Mouse (Mus musculus): ENCODE measurements around the gene Smc3.
"Not testable (repeated sequence)": the region's sequence is repeated elsewhere in the genome, so short reads cannot be mapped to it uniquely, and the experiment has no call there.

Smc3 gene

GRCm38 (mm10) chr19:53656443-53656842, 56.2 kb downstream of the Smc3 start:
- DNase-seq: not testable (repeated sequence)

DNA sequence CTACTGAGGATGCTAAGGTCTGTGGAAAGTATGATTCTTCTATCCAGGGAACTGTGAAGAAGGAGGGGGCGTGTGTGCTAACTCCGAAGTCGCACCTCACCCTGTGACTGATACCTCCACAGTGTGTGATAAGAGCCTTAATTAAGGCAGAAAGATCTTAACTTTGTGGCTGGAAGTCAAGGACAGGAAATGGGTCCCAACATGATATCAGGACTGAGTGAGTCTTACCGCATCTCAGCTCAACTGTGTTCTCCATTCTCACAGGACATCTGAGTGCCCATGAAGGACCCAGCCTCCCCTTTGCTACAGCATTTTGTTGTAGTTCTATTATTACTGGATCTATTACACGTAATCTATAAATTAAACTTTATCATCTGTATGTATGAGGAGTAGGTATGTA, 57.2 kb downstream of the Smc3 start:
- DNase-seq: peak; percentile 70

GRCm38 (mm10) chr19:53660722-53661420, 60.7 kb downstream of the Smc3 start:
- DNase-seq: peak; percentile 95

- peak; percentile 88 for DNase-seq
Observed at GRCm38 (mm10) chr19:53661938-53662722, 61.9 kb downstream of the Smc3 start.

DNA sequence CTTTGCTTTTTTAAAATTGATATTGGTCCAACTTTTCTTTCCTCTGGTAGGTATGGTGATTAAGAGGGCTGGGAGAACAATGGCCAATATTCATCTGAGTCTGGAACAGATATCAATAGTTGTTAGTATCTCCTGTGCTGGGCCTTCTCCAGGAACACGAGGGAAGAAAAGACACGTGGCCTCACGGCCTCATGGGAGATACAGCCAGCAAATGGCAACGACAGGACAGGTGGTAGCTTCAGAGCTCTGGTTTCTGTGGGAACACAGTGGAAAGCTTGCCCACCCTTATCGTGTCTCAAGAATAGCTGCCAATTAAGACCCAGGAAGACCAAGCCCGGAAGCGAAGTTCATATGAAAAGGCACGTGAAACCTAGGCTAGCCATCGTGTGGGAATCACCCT, 64.6 kb downstream of the Smc3 start:
- DNase-seq: peak; percentile 83

DNA sequence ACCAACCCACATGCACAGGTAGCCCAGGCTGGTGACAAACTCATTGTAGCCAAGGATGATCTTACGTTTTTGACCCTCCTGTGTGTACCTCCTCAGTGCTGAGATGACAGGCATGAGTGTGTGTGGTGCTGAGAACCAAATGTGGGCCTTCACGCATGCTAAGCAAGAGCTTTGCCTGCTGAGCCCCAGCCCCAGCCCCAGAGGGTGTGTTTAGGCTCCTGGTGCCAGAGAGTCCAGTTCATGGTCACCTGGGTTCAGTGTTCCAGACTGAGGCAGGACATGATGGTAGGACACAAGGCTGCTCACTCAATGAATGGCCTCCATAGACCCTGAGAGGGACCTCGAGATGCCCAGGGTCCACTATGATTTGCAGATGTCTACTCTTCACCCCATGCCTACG, 65.2 kb downstream of the Smc3 start:
- peak; percentile 60 for DNase-seq

GRCm38 (mm10) chr19:53666708-53667107, 66.5 kb downstream of the Smc3 start:
- DNase-seq: peak; percentile 85

DNA sequence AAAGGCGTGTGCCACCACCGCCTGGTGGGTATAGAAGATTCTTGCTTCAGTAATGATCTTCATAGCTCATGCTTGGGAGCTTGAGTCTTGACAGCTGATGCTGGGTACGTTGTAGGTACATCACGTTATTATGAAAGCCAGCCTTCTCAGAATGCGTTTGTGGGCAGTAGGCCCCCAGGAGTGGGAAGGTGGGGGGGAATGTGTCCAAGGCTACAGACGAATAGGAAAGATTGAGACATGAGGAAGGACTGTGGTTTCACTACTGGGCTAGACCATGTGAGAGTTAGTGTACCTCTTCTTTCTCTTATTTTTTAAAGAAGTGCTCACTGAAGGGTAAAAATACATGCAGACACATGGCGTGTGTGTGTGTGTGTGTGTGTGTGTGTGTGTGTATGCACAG, 68.6 kb downstream of the Smc3 start:
- DNase-seq: peak; percentile 68

DNA sequence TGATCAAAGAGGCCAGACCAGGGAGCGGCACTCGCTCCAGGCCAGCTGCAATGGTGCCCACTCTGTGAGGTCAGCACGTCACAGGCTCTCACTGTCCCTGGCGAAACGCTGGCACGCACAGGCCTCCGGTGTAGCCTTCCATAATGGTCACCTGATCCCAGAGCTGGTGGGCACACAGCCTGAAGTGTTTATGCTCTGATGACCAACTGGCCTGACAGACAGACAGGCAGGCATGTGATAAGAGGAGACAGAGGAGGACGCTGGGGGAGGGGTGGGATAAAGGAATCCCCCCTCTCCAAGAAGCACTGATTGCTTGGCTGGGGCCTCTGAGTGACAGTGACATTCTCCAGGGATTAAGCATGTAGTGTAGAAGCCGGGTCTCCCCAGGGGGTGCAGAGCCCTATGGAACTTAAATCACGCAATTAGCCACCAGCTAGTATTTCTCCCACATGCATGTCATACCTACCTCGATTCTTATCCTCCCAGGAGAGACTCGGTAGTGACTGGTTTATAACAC, 70.5 kb downstream of the Smc3 start:
- DNase-seq: peak; percentile 98

DNA sequence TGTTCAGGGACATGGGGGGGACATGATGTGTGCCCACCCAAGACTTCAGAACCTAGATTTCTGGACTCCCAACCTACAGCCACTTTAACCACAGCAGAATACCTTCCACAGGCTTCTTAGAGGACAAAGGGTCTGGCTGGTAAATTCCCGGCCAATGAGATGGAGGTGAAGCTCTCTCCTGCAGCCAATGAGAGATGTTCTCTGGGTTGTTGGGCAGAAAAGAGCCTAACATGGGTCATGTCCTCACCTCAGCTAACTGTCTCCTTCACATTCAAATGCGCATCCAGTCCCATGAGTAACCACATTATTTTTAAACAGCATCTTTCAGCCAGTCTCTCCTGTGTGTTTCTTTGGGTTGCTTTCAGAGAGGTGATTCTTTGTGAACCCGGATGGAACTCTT, 71.2 kb downstream of the Smc3 start:
- DNase-seq: peak; percentile 94

DNA sequence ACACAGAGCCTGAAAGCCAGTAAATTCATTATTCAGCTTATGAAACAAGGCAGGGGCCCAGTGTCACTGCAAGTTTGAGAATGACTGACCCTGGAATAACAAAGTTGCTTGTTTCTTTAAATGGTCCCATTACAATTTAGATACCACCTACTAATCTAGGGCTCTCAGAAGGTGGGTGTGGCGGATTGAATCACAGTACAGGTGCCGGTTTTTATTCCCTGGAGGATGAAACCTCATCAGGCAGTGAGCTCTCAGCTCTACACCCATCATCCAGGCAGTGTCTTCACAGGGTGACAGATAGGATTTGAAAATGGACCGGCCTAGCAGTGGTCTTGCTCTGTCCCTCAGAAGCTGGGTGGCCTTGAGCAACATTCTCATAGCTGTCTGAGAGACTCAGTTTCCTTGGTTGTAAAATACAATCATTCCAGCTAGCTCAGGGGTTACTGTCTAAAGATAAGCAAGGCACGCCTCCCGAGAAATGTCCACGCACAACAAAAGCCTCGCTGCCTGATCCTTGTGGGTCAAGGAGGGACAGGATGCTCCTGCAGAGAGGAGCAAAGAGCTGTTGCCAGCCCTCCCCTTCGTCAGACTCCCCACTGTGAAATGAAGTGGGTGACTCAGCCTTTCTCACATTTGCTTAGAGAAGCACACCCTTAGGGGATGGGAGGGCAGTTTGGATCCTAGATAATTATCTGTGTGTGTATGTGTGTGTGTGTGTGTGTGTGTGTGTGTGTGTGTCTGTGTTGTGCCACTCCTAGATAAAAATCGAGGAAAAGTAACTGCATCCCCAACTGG, 74.1 kb downstream of the Smc3 start:
- DNase-seq: peak; percentile 85

DNA sequence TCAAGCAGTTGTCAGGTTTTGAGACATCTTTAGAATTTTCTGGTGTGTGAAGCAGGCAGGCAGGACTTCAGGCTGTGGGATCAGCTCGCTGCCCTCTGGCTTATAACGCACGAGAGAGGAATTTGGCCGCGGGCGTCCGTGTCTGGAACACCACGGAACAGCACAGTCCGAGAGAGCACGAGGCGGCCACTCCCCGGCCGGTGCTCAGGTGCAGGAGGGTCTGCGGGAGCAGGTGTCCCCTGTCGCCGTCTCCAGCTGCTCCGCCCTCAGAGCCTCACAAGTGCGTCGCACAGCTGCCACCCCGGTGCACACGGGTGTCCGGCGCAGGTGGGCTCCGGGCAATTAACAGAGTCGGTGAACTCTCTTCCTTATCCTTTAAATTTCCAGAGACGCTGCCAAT, 76.0 kb downstream of the Smc3 start:
- DNase-seq: peak; percentile 92

DNA sequence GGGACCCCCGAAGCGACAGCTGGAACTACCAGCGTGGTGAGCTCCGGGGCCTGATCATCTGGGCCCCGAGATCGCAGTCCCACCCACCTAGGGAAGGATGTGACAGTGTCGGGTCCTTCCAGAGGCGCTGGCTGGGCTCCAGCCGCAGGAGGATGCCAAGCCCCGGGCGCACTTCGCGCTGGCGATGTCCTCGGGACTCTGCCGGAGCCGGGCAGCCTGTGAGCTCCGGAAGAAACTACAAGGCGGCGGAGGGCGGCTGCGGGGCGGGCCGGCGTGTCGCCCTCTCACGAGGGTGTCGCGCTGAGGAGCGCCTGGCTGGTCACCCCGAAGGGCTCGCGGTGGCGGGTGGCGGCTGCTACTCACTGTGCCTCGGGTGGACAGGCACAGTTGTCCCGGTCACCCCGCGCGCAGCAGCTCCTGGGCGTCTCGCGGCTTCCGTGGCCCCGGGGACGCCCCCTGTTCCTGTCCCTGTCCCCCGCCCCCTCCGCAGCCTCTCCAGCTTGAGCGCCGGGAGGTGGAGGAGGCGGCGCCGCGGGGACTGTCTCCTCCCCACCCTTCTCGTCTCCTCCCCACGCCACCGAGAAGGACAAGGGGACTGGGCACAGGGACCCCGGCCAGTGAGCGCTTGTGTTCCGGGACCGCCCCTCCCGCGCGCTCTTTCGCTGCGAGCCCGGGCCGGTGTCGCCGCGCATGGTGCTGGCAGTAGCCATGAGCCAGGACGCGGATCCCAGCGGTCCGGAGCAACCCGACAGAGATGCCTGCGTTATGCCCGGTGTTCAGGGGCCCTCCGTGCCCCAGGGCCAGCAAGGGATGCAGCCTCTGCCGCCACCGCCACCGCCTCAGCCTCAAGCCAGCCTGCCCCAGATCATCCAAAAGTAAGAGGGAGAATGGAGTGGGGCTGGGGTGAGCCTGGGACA, 76.8 kb downstream of the Smc3 start, which contains the start of gene Rbm20:
TSS of gene Rbm20 (plus strand) at position 589 of the 917 bp plus-strand sequence.
- DNase-seq: peak; percentile 98

DNA sequence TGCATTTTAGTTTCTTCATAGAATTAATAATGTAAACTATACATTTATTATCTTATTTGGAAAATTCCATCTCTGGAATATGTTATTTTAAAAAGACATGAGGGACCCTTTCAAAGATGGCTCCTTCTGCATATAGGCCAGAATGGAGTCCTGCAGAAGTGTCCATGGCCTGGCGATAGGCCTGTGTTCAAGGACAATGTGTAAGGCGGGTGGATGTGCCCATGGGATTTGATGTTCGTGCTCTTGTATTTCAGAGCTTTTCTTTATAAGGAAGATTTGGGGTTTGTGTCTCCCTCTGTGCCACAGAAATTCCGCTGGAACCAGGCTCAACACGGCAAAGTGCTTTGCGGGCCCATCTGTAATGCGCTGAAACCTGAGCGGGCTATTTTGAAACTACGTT, 79.0 kb downstream of the Smc3 start:
- DNase-seq: peak; percentile 86

- peak; percentile 72 for DNase-seq
Observed at GRCm38 (mm10) chr19:53679981-53680380, 79.8 kb downstream of the Smc3 start.

GRCm38 (mm10) chr19:53682427-53682826, 82.2 kb downstream of the Smc3 start:
- DNase-seq: peak; percentile 86

DNA sequence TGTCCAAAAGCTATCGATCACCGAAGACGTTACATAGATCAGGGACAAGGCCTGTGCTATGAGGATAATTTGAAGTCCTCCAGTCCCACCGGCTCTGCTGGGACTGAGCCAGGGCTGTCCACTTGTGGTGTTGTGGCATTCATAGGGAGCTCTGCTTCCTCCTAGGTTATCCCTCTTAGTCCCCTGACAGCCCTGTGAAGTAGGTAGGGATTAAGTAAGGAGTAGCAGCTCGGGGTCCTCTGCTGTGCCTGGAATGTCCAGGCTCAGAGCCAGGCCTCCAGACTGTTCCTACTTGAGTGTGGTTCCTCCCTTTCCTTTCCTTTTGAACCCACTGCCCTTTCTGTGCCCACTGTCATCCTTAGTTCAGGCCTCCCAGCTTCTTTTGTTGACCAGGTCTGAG, 87.4 kb downstream of the Smc3 start:
- peak; percentile 68 for DNase-seq

DNA sequence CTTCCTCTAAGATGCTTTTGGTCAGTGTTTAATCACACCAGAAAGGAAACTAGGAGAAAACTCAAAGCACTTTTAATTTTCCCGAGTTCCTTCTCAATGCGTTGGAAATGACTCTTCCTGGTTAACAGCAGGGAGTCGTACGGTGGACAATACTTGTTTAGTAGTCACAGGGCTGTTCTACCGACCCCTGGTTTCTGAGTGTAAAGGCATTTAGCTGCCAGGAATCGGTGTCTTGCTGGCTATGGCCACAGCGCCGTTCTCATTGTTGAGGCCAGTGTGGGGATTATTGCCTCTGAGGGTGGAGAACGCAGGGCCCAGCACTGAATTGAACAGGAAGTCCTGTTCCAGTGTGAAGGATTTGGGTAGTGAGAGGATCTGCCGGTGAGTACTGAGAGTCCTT, 90.6 kb downstream of the Smc3 start:
- peak; percentile 79 for DNase-seq

DNA sequence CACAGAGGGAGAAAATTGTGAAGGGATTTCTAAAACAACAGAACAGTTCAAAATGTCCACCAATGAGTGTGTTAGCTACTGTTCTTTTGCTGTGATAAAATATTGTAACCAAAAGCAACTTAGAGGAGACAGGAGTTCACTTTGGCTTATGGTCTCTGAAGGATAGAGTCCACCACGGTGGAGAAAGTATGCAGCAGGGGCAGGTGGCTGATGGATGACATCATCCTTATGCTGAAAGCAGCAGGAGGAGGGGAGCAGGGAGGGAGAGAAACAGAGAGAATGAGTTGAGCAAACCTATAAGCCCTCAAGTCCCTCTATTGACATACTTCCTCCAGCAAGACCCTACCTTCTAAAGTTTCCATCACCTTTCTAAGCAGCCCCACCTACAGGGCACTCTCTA, 93.8 kb downstream of the Smc3 start:
- DNase-seq: no peak
